Mouse (Mus musculus) cerebellum, adult 2 months (tissue): ENCODE measurements around the gene Mymx.

Experiments used
- CTCF ChIP-seq: fragments of 200-500 bp; IDR thresholded peaks from 2 replicates; pipeline ENCODE4 v1.5.1; 2011; ENCODE audit warnings: low read depth, mild to moderate bottlenecking, control low read depth, low read length, moderate library complexity, borderline replicate concordance; ENCODE audit not compliant: insufficient read depth
- POLR2A ChIP-seq: fragments of 200-500 bp; IDR thresholded peaks from 2 replicates; pipeline ENCODE4 v1.6.1; 2011; ENCODE audit warnings: low read length, control low read depth, borderline replicate concordance; ENCODE audit not compliant: insufficient read depth

- TF ChIP-seq CTCF (no peak), POLR2A (no peak)
These were observed at the start of gene Mymx for GRCm38 (mm10) chr17:45601877-45602304.
